Mouse (Mus musculus) hindlimb bud, embryonic 11.5 days (tissue): Measurements from ENCODE around the gene Wdr24.

Source experiments
- DNase-seq: peaks from one replicate; pipeline ENCODE4 v3.0.0-alpha.2; 2012; ENCODE audit warnings: low read depth, low spot score; ENCODE audit errors: extremely low spot score

The Wdr24 gene

DNA sequence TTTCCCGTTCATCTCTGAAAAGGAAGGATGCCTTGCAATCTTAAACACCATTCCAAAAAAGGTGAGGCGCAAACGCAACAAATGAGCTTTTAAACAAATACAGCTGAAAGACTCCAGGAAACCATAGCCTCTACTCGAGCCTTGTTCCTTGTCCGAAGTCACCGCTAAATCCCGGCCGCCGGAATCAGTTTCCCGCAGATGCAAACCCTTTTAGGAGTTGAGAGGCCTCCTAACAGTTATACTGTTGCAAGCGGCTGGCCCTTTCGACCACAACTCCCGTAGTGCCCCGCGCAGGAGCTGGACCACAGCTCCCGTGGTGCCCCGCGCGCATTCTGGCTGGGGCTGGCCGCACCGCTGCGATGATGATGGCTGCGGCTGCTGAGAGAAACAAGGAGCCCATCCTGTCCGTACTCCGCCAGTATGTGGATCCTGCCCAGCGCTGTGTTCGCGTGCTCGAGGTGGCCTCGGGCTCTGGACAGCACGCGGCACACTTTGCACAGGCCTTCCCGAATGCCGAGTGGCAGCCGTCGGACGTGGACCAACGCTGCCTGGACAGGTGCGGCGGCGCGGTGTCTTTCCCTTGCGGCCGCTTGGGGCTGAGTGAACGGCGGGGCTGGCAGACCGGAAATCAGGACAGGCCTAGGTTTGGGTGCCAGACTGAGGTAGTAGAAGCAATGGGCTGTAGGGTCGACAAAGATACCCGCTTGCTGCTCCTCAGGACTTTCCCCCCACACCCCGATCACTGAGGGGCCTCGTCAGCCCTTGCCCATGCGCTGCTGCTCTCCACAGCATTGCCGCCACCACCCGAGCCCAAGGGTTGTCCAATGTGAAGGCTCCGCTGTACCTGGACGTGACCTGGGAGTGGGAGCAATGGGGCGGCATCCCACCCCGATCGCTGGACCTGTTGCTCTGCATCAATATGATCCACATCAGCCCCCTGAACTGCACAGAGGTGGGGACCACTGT, 52.0 kb downstream of the Wdr24 start:
- DNase-seq, result no peak

DNA sequence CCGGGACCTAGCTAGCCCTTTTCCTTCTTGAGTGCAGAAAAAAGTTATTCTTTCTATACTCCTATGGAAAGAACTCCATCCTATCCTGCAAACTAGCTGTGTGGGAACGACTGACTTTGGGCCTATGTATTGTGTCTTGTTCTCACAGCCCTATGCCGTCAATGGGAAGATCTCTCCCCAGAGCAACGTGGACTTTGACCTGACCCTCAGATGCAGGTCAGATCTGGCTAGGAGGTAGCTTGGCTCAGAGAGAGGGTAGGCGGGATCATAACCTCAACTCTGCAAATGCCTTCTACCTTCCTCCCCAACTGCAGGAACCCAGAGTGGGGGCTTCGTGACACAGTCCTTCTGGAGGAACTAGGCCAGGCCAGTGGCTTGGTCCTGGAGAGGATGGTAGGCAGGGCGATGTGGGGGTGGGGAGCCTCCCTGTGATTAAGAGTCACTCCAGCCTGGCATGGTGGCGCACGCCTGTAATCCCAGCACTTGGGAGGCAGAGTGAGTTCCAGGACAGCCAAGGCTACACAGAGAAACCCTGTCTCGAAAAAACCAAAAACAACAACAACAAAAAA, 53.0 kb downstream of the Wdr24 start:
- no peak for DNase-seq

DNA sequence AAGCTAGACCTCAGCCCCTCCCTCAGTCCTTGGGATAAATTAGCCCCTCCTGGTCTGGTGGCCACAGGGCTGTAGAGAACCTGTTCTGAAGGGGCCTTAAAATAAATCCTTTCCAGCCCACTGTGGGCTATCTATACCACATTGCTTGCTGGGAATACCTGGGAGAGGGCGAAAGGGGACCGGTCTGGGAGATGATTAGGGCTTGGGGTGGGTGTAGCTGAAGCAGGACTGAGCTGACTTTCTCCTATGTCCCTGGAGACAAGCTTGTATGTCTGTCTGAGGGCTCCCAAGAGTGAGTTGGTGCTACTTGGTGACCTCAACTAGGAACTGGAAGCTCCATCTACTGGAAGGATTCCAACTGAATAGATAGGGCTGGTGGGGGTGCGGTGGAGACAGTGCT, 53.6 kb downstream of the Wdr24 start:
- no peak for DNase-seq

DNA sequence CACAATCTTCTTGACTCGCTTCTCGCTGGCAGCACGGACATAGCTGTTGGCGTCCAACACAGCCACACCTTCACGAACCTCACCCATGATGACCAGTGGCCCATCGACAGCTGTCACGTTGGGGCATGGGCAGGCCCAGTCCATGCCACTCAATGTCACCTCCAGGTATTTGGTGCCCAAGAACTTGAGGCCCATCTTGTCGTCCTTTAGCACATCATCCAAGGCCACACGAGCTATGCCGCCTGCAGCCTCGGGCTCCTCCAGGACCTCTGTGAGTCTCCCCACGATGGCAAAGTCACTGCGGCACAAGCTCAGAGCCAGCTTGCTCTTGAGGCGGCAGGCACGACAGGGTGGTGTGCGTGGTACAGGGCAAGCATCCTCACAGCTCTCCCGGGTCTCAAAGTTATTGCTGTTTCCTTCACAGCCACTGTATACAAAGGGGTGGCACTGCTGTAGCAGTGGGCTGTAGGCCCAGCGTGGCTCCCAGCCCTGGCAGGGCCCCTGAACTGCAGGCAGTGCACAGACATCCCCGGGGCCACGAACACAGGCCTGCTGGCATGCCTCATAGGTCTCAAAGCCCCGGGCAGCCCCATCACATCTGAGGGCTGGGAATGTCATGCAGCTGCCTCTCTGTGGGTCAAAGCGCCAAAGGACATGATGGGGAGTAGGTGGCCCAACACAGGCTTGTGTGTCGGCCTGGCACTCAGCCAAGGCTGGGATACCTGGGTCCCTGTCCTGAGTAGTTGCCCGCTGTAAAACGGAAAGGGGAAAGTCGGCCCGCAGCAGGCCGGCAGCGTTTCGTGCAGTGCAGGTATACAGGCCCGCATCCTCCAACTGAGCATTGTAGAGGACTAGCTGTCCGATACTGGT, 54.5 kb downstream of the Wdr24 start:
- no peak for DNase-seq
